Mouse (Mus musculus): Measurements from ENCODE around the gene Tgoln1. TPM values are rescaled to one million over a fixed set of nuclear protein-coding genes. Genes with fewer than 3 reads are reported as not detected.
A peak's percentile ranks its signal among the peaks of the same experiment; 100 is the strongest.

Tgoln1 gene
- total RNA-seq, 1 experiment from 2014 or later = 66.7 TPM

DNA sequence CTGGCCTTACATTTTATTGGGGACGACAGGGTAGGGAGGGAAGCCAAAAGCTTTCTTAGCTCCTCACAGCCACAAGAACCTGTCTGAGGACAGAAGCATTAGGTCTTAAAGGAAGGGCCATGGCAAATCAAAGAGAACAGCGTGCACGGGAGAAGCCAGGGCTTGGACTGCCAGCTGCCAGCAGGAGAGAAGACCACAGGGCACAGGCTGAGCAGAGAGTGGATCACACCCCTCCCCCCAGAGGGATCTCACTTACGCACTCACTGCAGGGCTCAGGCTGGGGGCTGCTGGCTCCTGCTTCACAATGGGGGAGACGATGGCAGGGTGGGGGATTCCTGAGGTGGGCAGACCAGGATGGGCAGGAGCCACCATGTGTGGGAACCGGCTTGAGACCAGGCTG, 14.9 kb upstream of the Tgoln1 start:
- ATAC-seq (replicated peaks; ENCODE audit: low read depth, poor library complexity, severe bottlenecking) = no peak

GRCm38 (mm10) chr6:72630961-72631360, 14.2 kb upstream of the Tgoln1 start:
- no peak for ATAC-seq (replicated peaks; ENCODE audit: low read depth, poor library complexity, severe bottlenecking)

- no peak for ATAC-seq (replicated peaks; ENCODE audit: low read depth, poor library complexity, severe bottlenecking)
These were observed 13.6 kb upstream of the Tgoln1 start for GRCm38 (mm10) chr6:72630370-72630769.

- no peak for ATAC-seq (replicated peaks; ENCODE audit: low read depth, poor library complexity, severe bottlenecking)
These were observed 10.5 kb upstream of the Tgoln1 start for GRCm38 (mm10) chr6:72627276-72627675.

GRCm38 (mm10) chr6:72626391-72626790, 9.6 kb upstream of the Tgoln1 start:
- ATAC-seq (replicated peaks; ENCODE audit: low read depth, poor library complexity, severe bottlenecking) = no peak

GRCm38 (mm10) chr6:72623661-72624402, 7.0 kb upstream of the Tgoln1 start:
- ATAC-seq (replicated peaks; ENCODE audit: low read depth, poor library complexity, severe bottlenecking) = peak; percentile 53

DNA sequence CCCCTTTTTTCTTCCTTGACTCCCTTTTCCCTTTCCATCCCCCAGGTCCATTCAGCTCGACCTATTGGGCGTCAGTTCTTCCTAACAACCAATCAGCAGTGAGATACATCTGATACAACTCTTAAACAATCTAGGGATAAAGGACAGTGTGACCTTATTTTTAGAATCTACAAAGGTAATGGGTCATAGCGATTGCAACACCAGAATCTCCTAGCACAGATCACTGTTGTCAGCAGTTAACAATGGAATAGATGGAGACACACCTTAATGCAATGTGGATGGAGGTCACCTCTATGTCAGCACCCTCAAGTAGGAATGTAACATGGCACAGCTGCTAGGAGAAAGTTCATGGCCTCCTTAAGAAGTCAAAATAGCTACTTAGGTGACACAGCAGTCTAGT, 6.1 kb upstream of the Tgoln1 start:
- ATAC-seq (replicated peaks; ENCODE audit: low read depth, poor library complexity, severe bottlenecking) = no peak

DNA sequence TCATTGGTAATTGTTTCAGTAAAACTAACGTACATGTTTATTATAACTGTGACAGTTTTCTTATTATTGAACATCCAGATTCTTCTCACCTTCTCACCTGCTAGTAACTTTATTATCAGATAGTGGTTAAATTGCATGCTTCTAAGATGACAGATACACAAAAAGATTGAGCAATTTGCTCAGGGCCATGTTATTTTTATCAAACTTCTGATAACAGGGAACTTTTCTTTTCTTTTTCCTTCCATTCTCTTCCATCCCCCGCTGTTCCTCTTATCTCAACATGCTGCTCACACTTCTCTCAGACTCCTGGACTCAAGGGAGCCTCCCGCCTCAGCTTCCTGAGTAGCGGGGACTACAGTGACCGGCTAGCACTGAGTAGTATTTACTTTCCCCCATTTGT, 4.1 kb upstream of the Tgoln1 start:
- ATAC-seq (replicated peaks; ENCODE audit: low read depth, poor library complexity, severe bottlenecking) = no peak

DNA sequence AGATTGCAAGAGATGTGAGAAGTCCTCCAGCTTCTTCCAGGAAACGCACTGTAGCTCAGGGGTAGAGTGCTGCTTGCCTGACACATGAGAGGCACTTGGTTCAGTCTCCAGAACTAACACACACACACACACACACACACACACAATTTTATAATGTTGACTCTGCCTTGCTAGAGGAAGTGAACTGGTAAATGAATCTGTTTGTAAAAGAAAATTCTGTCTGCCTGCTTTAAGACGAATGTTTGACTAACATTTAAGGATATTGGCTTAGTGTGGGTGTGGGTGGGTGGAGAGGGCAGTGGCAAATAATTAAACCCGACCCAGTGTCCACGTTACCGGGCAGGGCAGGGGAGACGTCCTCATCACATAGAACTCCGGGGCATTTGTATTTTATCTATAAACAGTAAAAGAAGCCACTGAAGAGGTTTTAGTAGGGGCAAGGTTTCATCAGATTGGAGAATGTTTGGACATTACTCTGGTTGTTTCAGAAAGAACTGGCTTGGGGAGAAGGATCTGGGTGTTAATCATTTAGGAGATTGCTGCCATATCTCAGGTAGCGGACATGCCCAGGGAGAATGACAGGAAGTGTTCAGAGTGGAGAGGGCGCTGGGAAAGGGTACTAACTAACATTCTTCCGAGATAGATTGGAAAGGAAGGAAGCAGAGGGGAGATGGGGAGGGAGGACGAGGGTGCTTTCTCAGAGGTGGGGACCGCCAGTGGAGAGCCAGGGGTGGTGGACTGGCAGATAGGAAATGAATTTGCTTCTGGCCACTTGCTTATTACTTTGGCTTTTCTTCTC, 3.1 kb upstream of the Tgoln1 start:
- no peak for ATAC-seq (replicated peaks; ENCODE audit: low read depth, poor library complexity, severe bottlenecking)

- ATAC-seq (replicated peaks; ENCODE audit: low read depth, poor library complexity, severe bottlenecking) = no peak
These were observed 1.0 kb downstream of the Tgoln1 start for GRCm38 (mm10) chr6:72615561-72616375.

DNA sequence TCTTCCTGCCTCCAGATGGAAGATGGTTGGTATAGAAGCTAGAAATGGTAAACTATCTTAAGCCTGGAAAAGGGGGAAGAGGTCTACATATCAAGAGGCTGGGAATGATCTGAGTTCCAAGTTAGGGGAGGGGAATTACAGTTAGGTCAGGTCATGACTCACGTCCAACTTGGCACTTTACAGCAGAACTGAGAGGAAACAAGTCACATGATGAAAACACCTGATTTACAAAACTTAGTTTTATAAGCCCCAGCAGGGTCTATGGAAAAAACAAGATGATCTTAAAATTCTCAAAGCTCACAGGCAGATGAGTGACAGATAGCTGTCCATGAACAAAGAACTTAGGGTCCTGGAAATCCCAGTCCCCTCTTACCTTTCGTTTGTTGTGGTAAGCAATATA, 1.6 kb downstream of the Tgoln1 start:
- no peak for ATAC-seq (replicated peaks; ENCODE audit: low read depth, poor library complexity, severe bottlenecking)

DNA sequence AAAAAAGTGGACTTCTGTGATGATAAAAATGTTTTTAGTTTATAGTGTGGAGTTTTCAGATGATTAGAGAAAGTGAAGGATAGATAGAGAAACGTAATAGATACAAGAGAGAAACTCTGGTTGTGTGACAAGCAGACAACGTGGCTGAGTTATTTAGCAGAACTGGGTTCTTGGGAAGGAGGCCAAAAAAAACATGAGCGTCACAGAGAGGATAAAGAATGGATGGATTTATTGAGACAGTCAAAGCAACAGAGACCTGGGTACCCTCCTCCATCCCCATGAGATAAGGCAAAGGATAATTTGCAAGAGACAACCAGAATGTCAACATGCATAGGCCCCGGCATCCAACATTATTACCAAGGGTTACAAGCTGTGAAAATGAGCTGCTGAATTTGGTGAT, 6.5 kb downstream of the Tgoln1 start:
- no peak for ATAC-seq (replicated peaks; ENCODE audit: low read depth, poor library complexity, severe bottlenecking)

DNA sequence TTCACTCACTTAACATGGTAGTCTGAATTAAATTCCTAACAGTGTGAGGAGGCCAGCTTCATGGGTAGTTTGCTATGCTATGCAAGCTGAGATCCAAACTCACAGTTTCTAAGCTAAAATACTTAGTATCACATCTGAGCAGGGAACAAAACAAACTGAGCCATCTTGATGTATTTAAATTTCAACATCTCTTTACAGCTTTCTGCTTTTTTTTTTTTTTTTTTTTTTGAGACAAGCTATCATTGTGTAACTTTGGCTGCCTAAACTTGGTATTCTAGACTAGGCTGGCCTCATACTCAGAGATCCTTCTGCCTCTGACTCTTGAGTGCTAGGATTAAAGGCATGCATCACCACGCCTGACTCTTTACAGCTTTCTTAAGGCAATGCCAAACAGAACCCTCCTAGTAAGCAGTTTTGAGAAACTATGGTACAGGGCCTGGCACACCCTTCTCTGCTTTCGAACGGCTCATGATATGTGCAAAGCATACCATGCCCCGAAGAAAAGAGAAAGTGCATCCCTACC, 8.1 kb downstream of the Tgoln1 start:
- ATAC-seq (replicated peaks; ENCODE audit: low read depth, poor library complexity, severe bottlenecking) = no peak

GRCm38 (mm10) chr6:72607676-72608075, 9.1 kb downstream of the Tgoln1 start:
- ATAC-seq (replicated peaks; ENCODE audit: low read depth, poor library complexity, severe bottlenecking) = no peak

DNA sequence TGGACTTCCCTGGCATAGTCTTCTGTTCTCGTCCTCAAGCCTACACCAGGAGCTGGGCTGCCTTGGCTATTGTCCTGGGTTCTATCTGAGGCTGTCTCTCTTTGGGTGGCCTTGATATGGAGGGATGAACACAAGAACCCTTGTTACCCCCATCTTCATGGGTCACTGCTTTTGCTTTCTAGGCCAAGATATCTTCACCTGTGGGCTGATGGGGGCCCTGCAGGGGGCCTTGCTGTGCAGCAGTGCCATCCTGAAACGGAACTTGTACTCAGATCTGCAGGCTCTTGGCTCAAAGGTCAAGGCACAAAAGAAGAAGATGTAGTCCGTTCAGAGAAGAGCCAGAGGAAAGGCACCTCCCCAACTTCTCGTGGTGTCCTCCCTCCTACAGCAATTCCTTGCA, 9.7 kb downstream of the Tgoln1 start:
- no peak for ATAC-seq (replicated peaks; ENCODE audit: low read depth, poor library complexity, severe bottlenecking)

DNA sequence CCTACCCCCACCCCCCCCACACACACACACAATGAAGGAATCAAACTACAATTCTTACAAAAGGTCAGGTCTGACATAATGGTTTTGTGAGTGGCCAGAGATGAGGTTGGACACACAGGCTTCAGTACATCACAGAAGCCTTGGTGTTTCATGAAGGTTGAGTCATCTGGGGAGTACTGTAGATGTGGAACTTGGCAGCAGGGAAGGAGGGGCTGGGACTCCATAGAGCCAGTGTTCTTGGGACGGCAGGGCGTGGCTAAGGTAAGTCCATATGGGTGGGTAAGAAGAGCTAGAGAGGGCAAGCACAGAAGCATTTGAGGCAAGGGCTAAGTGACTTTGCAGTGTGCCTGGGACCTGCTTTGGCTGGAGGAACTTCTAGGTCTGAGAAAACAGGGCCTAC, 12.7 kb downstream of the Tgoln1 start:
- ATAC-seq (replicated peaks; ENCODE audit: low read depth, poor library complexity, severe bottlenecking) = no peak

GRCm38 (mm10) chr6:72601732-72602131, 15.1 kb downstream of the Tgoln1 start:
- ATAC-seq (replicated peaks; ENCODE audit: low read depth, poor library complexity, severe bottlenecking) = peak; percentile 69

GRCm38 (mm10) chr6:72600771-72601170, 16.0 kb downstream of the Tgoln1 start:
- ATAC-seq (replicated peaks; ENCODE audit: low read depth, poor library complexity, severe bottlenecking) = no peak

DNA sequence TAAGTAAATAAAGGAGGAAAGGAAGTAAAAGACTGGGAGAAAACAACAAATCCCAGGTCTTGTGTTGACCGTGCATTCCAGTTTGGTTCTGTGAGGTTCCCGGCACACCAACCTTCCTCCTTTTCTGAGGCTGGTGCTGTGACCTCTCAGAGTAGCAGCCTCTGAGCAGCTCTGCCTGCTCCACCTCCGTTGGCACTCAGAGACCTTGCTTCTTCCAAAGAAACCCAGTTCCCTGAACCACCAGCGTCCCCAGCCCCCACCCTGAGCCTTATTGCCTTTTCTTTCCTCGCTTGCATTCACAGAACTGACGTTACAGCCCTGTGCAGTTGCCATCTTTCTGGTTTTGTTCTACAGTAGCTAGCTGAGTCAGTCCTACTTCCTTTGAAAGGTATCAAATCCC, 16.6 kb downstream of the Tgoln1 start:
- no peak for ATAC-seq (replicated peaks; ENCODE audit: low read depth, poor library complexity, severe bottlenecking)

DNA sequence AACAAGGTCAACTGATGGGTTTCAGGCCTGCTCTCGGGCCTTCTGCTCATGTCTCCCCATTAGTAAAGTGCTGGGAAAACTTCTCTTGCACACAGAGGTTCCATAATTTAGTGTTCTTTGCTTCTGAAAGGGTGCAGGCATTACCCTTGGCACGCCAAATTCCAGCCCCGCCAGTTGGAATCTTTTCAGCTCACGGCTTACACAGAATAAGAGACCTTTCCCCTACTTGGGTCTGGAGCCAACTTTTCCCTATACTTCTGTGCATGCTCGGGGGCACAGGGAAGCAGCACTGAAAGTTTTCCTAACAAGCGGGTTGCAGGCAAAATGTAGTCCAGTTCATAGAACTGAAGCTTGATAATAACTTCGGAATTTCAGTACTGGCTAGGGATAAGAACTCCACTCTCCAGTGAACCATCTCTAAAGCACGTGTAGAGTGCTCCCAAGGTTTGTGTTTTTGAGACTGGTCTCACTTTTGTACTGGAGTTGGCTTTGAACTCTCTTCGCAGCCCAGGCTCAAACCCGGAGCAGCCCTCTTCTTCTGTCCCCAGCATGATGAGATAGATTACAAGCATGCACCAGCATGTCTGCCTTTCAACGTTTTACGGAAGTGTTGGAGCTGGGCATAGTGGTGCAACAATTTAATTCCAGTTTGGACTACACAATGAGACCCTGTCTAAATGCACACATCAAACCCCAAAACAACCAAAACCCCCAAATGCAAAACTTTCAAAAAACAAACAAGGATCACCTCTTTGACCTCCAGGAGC, 17.8 kb downstream of the Tgoln1 start:
- ATAC-seq (replicated peaks; ENCODE audit: low read depth, poor library complexity, severe bottlenecking) = no peak

All from common myeloid progenitor, adult 5-6 weeks (primary cell).